Mouse (Mus musculus) T-cell, adult 2 months (primary cell): Measurements from ENCODE around the gene Polr2h.

Source experiments
- DNase-seq: peaks from one replicate; pipeline ENCODE4 v3.0.0; 2022; ENCODE audit warnings: low spot score

Polr2h gene

DNA sequence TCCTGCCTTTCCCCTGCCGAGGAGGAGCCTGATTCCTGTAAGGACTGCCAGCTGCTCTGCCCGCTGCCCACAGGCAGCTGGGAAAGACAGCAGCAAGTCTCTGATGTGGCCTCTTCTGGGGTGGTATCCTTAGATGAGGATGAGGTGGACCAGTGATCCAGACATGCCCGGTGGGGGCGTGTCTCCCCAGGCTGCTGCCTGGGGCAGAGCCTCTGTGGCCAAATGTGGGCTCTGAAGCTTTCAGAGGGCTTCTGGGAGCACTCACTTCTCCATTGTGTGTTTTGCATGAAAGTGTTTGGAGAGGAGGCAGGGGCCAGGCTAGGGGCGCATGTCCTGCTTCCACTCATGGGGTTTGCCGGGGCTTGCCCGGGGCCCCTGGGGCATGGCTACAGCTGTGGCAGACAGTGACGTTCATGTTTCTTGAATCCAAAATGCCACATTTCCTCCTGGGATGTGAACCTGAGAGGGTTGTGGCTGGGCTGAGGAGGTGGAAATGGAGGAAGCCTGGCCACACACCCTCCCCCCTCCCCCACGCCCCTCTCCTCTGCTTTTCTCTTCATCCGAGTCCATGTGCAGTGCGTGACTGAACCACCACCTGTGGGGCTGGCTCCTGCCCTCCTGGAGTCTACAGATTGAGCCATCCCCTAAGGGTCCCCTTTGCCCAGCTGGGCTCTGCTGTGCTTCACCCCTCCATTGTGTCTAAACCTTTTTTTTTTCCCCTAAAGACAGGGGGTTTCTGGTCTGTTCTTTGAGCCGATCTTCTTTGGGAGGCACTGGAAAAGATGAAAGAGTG, 15.5 kb upstream of the Polr2h start:
- DNase-seq: no peak

DNA sequence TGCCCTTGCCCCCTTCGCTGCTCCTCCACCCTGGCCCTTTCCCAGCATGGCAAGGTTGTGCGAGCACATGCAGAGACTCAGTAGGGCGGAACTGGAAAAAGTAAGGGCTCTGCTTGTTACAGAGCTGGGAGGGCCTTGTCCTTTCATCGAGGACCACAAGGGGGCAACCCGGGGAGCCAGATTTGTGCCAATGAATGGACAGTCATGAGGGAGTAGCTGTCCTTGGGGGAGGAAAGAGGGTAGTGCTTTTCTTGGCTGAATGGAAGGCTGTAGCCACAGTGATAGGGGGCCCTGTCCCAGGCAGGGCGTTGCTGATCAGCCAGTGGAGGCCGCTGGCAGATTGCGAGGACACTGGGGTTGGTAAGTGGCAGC, 15.0 kb upstream of the Polr2h start:
- no peak for DNase-seq

GRCm38 (mm10) chr16:20703071-20703470, 14.4 kb upstream of the Polr2h start:
- no peak for DNase-seq

- no peak for DNase-seq
Measured at GRCm38 (mm10) chr16:20703699-20704400, 13.6 kb upstream of the Polr2h start.

DNA sequence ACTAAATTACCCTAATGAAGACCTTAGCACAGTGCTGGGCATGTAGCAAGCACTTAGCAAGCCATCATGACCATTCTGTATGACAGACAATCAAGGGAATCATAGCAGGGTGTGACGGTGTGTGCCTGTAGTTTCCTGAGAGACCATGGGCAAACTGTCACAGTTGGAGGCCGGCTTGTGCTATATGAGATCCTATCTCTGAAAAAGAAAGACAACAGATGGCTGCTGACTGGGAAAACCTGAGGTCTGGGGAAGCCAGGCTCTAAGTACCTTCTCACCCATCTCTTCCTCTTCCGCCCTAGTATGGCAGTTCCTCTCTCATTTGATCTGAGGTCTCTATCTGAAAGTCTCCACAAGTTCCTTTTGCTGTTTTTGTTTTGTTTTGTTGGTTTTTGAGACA, 11.7 kb upstream of the Polr2h start:
- no peak for DNase-seq

GRCm38 (mm10) chr16:20706407-20707055, 10.9 kb upstream of the Polr2h start:
- DNase-seq: no peak

GRCm38 (mm10) chr16:20708220-20708938, 9.1 kb upstream of the Polr2h start:
- no peak for DNase-seq

GRCm38 (mm10) chr16:20708939-20709734, 8.3 kb upstream of the Polr2h start:
- DNase-seq: peak; percentile 20

GRCm38 (mm10) chr16:20710370-20710769, 7.1 kb upstream of the Polr2h start:
- DNase-seq: no peak

DNA sequence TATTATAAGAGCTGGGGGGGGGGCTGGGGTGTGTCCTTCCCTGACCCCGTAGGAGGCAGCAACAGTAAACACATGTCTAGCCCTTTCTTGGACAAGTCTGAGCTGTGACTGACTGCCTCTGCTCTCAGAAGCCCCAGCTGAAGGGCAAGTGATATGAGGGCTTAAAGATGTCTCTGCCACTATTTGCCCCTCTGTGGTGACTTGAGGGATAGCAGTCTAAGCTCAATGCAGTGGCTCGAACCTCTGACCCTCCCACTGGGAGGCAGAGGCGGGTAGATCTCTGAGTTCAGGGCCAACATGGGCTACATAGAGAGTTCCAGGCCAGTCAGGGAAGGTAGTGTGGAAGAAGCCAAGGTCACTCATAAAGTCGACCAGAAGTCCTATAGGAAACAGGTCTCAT, 6.7 kb upstream of the Polr2h start:
- no peak for DNase-seq

- no peak for DNase-seq
Measured at GRCm38 (mm10) chr16:20712190-20712589, 5.3 kb upstream of the Polr2h start.

DNA sequence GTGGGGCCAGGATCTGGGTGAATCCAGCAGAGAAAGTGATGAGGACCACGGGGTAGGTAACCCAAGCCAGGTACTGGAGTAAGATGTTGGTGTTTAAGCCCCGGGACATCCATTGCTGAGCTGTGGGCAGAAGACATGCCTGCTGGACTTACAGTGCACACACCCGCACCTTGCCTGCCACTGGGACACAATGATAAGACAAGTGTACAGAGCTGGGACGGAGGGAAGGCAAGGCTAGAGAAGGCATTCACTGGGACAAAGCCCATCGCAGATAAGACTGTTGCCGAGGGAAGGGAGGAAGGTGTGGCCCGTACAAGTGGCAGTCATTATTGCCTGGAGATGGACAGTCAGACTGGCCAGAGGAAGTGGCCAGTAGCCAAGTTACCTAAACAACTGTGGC, 4.6 kb upstream of the Polr2h start:
- no peak for DNase-seq

- DNase-seq: no peak
Measured at GRCm38 (mm10) chr16:20714307-20715080, 3.0 kb upstream of the Polr2h start.

- DNase-seq: no peak
Measured at GRCm38 (mm10) chr16:20715161-20715560, 2.3 kb upstream of the Polr2h start.

DNA sequence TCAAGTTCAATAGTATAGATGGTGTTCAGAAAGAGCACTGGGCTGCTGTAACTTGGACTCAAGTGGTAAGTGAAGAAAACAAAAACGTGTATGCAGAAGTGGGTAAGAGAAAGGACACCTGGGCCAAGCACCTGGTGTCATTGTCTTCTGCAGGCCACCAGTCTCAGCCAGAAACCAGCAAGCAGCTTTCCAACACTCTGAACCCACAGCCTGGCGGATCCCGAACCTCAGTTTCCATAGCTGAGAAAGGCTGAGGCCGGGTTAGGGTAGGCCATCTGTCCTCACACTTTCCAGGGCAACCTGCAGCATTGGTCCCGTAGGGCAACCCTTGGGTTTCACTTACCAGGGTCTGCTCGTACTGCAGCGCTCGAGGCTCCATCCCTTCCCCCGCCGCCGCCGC, 1.9 kb upstream of the Polr2h start:
- DNase-seq: no peak

GRCm38 (mm10) chr16:20715976-20716840, 1.3 kb upstream of the Polr2h start:
- peak; percentile 54 for DNase-seq

GRCm38 (mm10) chr16:20716841-20717180, 654 bp upstream of the Polr2h start:
- no peak for DNase-seq

- DNase-seq: no peak
Measured at GRCm38 (mm10) chr16:20717978-20718670, 659 bp downstream of the Polr2h start.

- DNase-seq: no peak
Measured at GRCm38 (mm10) chr16:20721808-20722207, 4.3 kb downstream of the Polr2h start.
